Mouse (Mus musculus) ES-Bruce4 (cell line): ENCODE measurements around the gene Lce1f.

Source experiments
- CTCF ChIP-seq: IDR thresholded peaks from one replicate; pipeline ENCODE4 v1.8.1; 2011; ENCODE audit warnings: low read depth, low read length
- EP300 ChIP-seq: IDR thresholded peaks from 2 replicates; pipeline ENCODE4 v1.6.1; 2011; ENCODE audit warnings: low read depth, low read length; ENCODE audit not compliant: insufficient read depth
- POLR2A ChIP-seq: IDR thresholded peaks from one replicate; pipeline ENCODE4 v1.8.1; 2011; ENCODE audit warnings: low read length; ENCODE audit not compliant: insufficient read depth

- TF ChIP-seq CTCF: no peak
- TF ChIP-seq POLR2A: no peak
- TF ChIP-seq EP300: no peak
Measured at GRCm38 (mm10) chr3:92691688-92692087, 28.5 kb downstream of the Lce1f start.
